Comparison of ENCODE assay signal across 9 mouse cellular contexts in the genomic region with DNA sequence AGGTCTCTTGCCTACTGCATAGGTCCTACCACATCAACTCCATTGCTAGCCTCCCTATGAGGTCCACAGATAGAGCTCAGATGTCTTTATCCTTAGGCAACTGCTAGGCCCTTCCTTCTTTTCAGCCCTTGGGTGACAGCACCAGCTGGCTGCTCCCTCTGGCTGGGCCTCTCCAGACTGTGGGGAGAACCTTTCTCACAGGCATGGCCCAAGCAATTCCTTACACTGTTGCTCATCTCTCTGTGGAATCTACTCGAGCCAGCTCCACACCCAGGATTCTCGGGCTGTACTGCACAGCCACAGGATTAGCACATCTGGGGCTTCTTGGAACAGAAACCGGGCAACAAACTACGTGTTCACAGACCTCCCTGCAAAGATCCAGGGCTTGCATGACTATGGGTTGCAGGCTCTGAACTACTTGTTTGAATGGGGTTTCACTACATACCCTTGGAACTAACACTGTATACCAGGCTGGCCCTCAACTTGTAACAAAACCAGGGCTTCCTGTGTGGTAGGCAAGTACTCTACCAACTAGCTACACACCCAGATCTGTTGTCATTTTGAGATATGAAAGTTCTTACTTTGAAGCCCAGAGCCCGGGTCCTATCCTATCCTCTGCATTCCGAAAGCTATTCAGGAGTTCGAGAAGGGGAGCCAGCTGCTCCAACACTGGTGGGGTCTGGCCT. TPM values are rescaled to one million over a fixed set of nuclear protein-coding genes. Genes with fewer than 3 reads are reported as not detected.
DNase-seq lines count a peak whose midpoint lies in the region; ATAC-seq and TF ChIP-seq lines count a peak whose summit lies in the region.
"Had no signal": no experiment of that assay in that cellular context is flagged by ENCODE, and none has a peak within 500 bp of the region (broad histone marks: within the 10 kb centered on the region; RNA-seq: fewer than 3 reads in every experiment).

No protein-coding gene starts in this region.

- H3K36me3 ChIP-seq in kidney, embryonic 14.5 days (ENCODE audit: control insufficient read depth, insufficient read depth, low read length): peaks cover 25% of the 10 kb centered on the region
- peaks cover 26% of the 10 kb centered on the region for H3K36me3 ChIP-seq in embryonic facial prominence, embryonic 12.5 days
- H3K36me3 ChIP-seq in limb, embryonic 15.5 days: peaks cover 44% of the 10 kb centered on the region

- no peak for TF ChIP-seq CTCF in lung, adult 2 months (IDR thresholded peaks at IDR 0.05; ENCODE audit: insufficient read depth, low read length)

- no peak overlapping the region for H3K27ac ChIP-seq in kidney, embryonic 14.5 days (ENCODE audit: low read depth, low read length)
- no peak overlapping the region for H3K27ac ChIP-seq in embryonic facial prominence, embryonic 12.5 days
- 0 out of 2 replicates have a peak overlapping the region, but pooled peaks have one; percentile 13 for H3K27ac ChIP-seq in limb, embryonic 15.5 days

- H3K27me3 ChIP-seq in kidney, embryonic 14.5 days (ENCODE audit: control insufficient read depth, insufficient read depth, low read length): no peaks in the 10 kb centered on the region
- H3K27me3 ChIP-seq in embryonic facial prominence, embryonic 12.5 days: no peaks in the 10 kb centered on the region
- H3K27me3 ChIP-seq in limb, embryonic 15.5 days: no peaks in the 10 kb centered on the region

- peaks cover 30% of the 10 kb centered on the region for H3K4me1 ChIP-seq in kidney, embryonic 14.5 days (ENCODE audit: control insufficient read depth, insufficient read depth, low read length)
- peaks cover 25% of the 10 kb centered on the region for H3K4me1 ChIP-seq in embryonic facial prominence, embryonic 12.5 days
- peaks cover 54% of the 10 kb centered on the region for H3K4me1 ChIP-seq in limb, embryonic 15.5 days
- H3K4me1 ChIP-seq in lung, adult 2 months (ENCODE audit: control insufficient read depth, insufficient read depth, low read length): peaks cover 18% of the 10 kb centered on the region

- 90% methylated on average over 7 of the region's 7 CpGs for WGBS in kidney, embryonic 14.5 days
- WGBS in embryonic facial prominence, embryonic 12.5 days: 85% methylated on average over 7 of the region's 7 CpGs
- 81% methylated on average over 7 of the region's 7 CpGs for WGBS in limb, embryonic 15.5 days
- 68% methylated on average over 7 of the region's 7 CpGs for WGBS in lung, adult 2 months

- peak overlapping the region; percentile 94; the same call in 1 of the 2 replicates for H3K9ac ChIP-seq in kidney, embryonic 14.5 days (ENCODE audit: low read depth, low read length)
- H3K9ac ChIP-seq in embryonic facial prominence, embryonic 12.5 days: peak overlapping the region; percentile 90; the same call in 1 of the 2 replicates
- H3K9ac ChIP-seq in limb, embryonic 15.5 days: 0 out of 2 replicates have a peak overlapping the region, but pooled peaks have one; percentile 97

- no peak overlapping the region for H3K4me3 ChIP-seq in kidney, embryonic 14.5 days (ENCODE audit: low read length)
- 0 out of 2 replicates have a peak overlapping the region, but pooled peaks have one; percentile 8 for H3K4me3 ChIP-seq in embryonic facial prominence, embryonic 12.5 days
- H3K4me3 ChIP-seq in limb, embryonic 15.5 days: peak overlapping the region; percentile 88; the same call in 1 of the 2 replicates
- no peak overlapping the region for H3K4me3 ChIP-seq in lung, adult 2 months (replicated peaks; ENCODE audit: extremely low read depth, low read depth, low read length)

- no peak for DNase-seq in kidney, postnatal 36 days
- DNase-seq in lung, adult 2 months: no peak
- no peak for DNase-seq in layer of hippocampus, adult 8-10 months (ENCODE audit: low spot score in 2 of 2)
- DNase-seq in layer of hippocampus, postnatal 36 days: no peak
- DNase-seq: kidney, adult 18-20 months had no signal

- ATAC-seq in kidney, embryonic 14.5 days (ENCODE audit: low FRiP score, low TSS enrichment): no peak
- peak; percentile 18 for ATAC-seq in CD4-positive, CD25-positive, alpha-beta regulatory T cell, adult 4 months
- no peak for ATAC-seq in embryonic facial prominence, embryonic 12.5 days (ENCODE audit: insufficient number of reproducible peaks, insufficient read depth, low FRiP score, low TSS enrichment)
- no peak for ATAC-seq in limb, embryonic 15.5 days (ENCODE audit: insufficient number of reproducible peaks, low FRiP score, low TSS enrichment, low read depth)

- no peaks in the 10 kb centered on the region for H3K9me3 ChIP-seq in kidney, embryonic 14.5 days (ENCODE audit: control insufficient read depth, low read length)
- no peaks in the 10 kb centered on the region for H3K9me3 ChIP-seq in embryonic facial prominence, embryonic 12.5 days
- H3K9me3 ChIP-seq in limb, embryonic 15.5 days: no peaks in the 10 kb centered on the region

- no peak for TF ChIP-seq POLR2A in lung, adult 2 months (IDR thresholded peaks at IDR 0.05; ENCODE audit: borderline replicate concordance, extremely low read depth, low read depth, low read length)

- H3K4me2 ChIP-seq in kidney, embryonic 14.5 days (replicated peaks; ENCODE audit: low read depth, low read length): no peak overlapping the region
- no peak overlapping the region for H3K4me2 ChIP-seq in embryonic facial prominence, embryonic 12.5 days (replicated peaks)
- H3K4me2 ChIP-seq in limb, embryonic 15.5 days: 0 out of 2 replicates have a peak overlapping the region, but pooled peaks have one; percentile 2

RNA-seq across cellular contexts. Expression of a gene that starts 2.3 kb away (rescaled TPM):
- 145 and 155 TPM in 2 replicates for polyA plus RNA-seq in kidney, embryonic 14.5 days (2014; fragmentation: Nextera tagmentation; extraction: Ambion mirVana)
- polyA plus RNA-seq in CD4-positive, CD25-positive, alpha-beta regulatory T cell, adult 4 months (2017; shearing (Covaris generic)): 100 to 1,000 TPM in 1 of 2 experiments, 10 to 100 TPM in 1; 93.7 to 110 TPM
- 173 and 175 TPM in 2 replicates for polyA plus RNA-seq in embryonic facial prominence, embryonic 12.5 days (2016; fragmentation: Nextera tagmentation; extraction: Ambion mirVana)
- polyA plus RNA-seq in limb, embryonic 15.5 days (2015; fragmentation: Nextera tagmentation; extraction: Ambion mirVana): 210 and 217 TPM in 2 replicates
- polyA plus RNA-seq in lung, adult 2 months (2012; rRNA removed): 72.8 and 74.1 TPM in 2 replicates
- total RNA-seq in layer of hippocampus, adult 8-10 months (2022): 10 to 100 TPM; 44.1 to 55.6 (median 52.1) TPM
- 10 to 100 TPM; 61.5 to 69.6 TPM for total RNA-seq in layer of hippocampus, postnatal 36 days (2021)

RNA-seq across cellular contexts. Expression of a gene that starts 6.1 kb away (rescaled TPM):
- 14.1 and 25.4 TPM in 2 replicates for polyA plus RNA-seq in kidney, embryonic 14.5 days (2014; fragmentation: Nextera tagmentation; extraction: Ambion mirVana)
- polyA plus RNA-seq in CD4-positive, CD25-positive, alpha-beta regulatory T cell, adult 4 months (2017; shearing (Covaris generic)): 1 to 10 TPM in 1 of 2 experiments, under 1 TPM in 1; 0.51 to 1.0 TPM
- 44.5 and 45.8 TPM in 2 replicates for polyA plus RNA-seq in embryonic facial prominence, embryonic 12.5 days (2016; fragmentation: Nextera tagmentation; extraction: Ambion mirVana)
- 19.1 and 21.4 TPM in 2 replicates for polyA plus RNA-seq in limb, embryonic 15.5 days (2015; fragmentation: Nextera tagmentation; extraction: Ambion mirVana)
- 1.6 and 2.3 TPM in 2 replicates for polyA plus RNA-seq in lung, adult 2 months (2012; rRNA removed)
- 1 to 10 TPM; 2.5 to 3.5 (median 2.7) TPM for total RNA-seq in layer of hippocampus, adult 8-10 months (2022)
- 1 to 10 TPM; 2.5 to 3.6 TPM for total RNA-seq in layer of hippocampus, postnatal 36 days (2021)

RNA-seq across cellular contexts. Expression of a gene that starts 28.7 kb away (rescaled TPM):
- 110 and 112 TPM in 2 replicates for polyA plus RNA-seq in kidney, embryonic 14.5 days (2014; fragmentation: Nextera tagmentation; extraction: Ambion mirVana)
- polyA plus RNA-seq in CD4-positive, CD25-positive, alpha-beta regulatory T cell, adult 4 months (2017; shearing (Covaris generic)): 10 to 100 TPM in 1 of 2 experiments, 1 to 10 TPM in 1; 9.2 to 13.7 TPM
- 174 and 193 TPM in 2 replicates for polyA plus RNA-seq in embryonic facial prominence, embryonic 12.5 days (2016; fragmentation: Nextera tagmentation; extraction: Ambion mirVana)
- 71.2 and 82.9 TPM in 2 replicates for polyA plus RNA-seq in limb, embryonic 15.5 days (2015; fragmentation: Nextera tagmentation; extraction: Ambion mirVana)
- 99.7 and 103 TPM in 2 replicates for polyA plus RNA-seq in lung, adult 2 months (2012; rRNA removed)
- 100 to 1,000 TPM; 102 to 115 (median 106) TPM for total RNA-seq in layer of hippocampus, adult 8-10 months (2022)
- total RNA-seq in layer of hippocampus, postnatal 36 days (2021): 100 to 1,000 TPM in 1 of 2 experiments, 10 to 100 TPM in 1; 95.5 to 102 TPM

RNA-seq across cellular contexts. Expression of a gene that starts 28.8 kb away (rescaled TPM):
- 13.7 and 14.6 TPM in 2 replicates for polyA plus RNA-seq in kidney, embryonic 14.5 days (2014; fragmentation: Nextera tagmentation; extraction: Ambion mirVana)
- under 1 TPM in 1 of 2 experiments, not detected in 1; 0.70 TPM for polyA plus RNA-seq in CD4-positive, CD25-positive, alpha-beta regulatory T cell, adult 4 months (2017; shearing (Covaris generic))
- 6.4 and 8.0 TPM in 2 replicates for polyA plus RNA-seq in embryonic facial prominence, embryonic 12.5 days (2016; fragmentation: Nextera tagmentation; extraction: Ambion mirVana)
- 26.0 and 28.2 TPM in 2 replicates for polyA plus RNA-seq in limb, embryonic 15.5 days (2015; fragmentation: Nextera tagmentation; extraction: Ambion mirVana)
- 53.4 and 60.4 TPM in 2 replicates for polyA plus RNA-seq in lung, adult 2 months (2012; rRNA removed)
- total RNA-seq in layer of hippocampus, adult 8-10 months (2022): 1 to 10 TPM; 1.8 to 2.8 (median 2.2) TPM
- 1 to 10 TPM; 2.1 TPM for total RNA-seq in layer of hippocampus, postnatal 36 days (2021)

RNA-seq across cellular contexts. Expression of a gene that starts 40.6 kb away (rescaled TPM):
- polyA plus RNA-seq in kidney, embryonic 14.5 days (2014; fragmentation: Nextera tagmentation; extraction: Ambion mirVana): 34.4 and 42.8 TPM in 2 replicates
- polyA plus RNA-seq in CD4-positive, CD25-positive, alpha-beta regulatory T cell, adult 4 months (2017; shearing (Covaris generic)): 10 to 100 TPM; 35.0 to 41.5 TPM
- 49.0 and 52.7 TPM in 2 replicates for polyA plus RNA-seq in embryonic facial prominence, embryonic 12.5 days (2016; fragmentation: Nextera tagmentation; extraction: Ambion mirVana)
- polyA plus RNA-seq in limb, embryonic 15.5 days (2015; fragmentation: Nextera tagmentation; extraction: Ambion mirVana): 42.1 and 45.6 TPM in 2 replicates
- 59.3 and 69.3 TPM in 2 replicates for polyA plus RNA-seq in lung, adult 2 months (2012; rRNA removed)
- 10 to 100 TPM; 76.5 to 96.6 (median 88.0) TPM for total RNA-seq in layer of hippocampus, adult 8-10 months (2022)
- total RNA-seq in layer of hippocampus, postnatal 36 days (2021): 10 to 100 TPM; 84.6 to 87.3 TPM

Comparison
In these comparisons a context has a peak if more than half of its experiments do, and no peak if none do; other contexts are left out.
1. H3K4me3 ChIP-seq: peak in embryonic facial prominence, embryonic 12.5 days (single experiment) and limb, embryonic 15.5 days (single experiment); none in kidney, embryonic 14.5 days (single experiment) and lung, adult 2 months (single experiment).
2. Peak in every context shown above with its lines, with median percentiles within 50 percentile points of each other: H3K9ac ChIP-seq.